23 mouse cellular contexts compared by ENCODE assay signal in the genomic region with DNA sequence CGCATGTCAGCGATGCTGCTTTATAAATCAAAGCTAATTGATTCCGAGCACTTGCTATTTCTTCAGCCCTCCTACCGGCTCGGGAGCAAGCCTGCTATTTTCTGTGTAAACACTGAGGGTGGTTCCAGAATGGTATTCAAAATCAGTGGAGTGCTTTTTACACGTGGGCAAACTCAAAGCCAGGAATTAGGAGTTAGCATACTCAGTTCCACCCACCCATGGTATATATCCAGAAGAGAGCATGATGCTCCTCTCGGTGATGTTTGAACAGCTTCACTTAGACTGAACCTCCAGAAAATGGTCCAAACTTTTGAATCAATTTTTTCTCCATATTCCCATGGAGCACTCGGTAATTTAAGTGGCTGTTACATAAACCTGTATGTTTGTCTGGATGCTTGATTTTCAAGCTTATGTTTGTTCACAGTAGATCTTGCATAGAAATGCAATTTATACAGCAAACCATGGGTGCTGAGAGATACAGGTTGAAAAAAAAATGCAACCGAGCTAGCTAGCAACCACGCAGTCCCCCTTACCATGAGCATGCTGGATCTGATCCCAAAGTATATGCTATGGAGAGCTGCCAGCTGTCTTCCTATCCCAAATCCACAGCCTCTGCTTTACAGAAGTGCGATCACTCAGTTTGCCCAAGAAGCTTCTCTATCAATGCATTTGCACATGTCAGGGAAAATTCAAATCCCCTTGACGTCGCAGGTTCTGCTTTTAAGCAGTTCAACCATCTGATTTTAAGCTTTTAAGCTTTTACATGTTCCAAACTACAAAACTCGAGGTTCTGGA. TPM values are rescaled to one million over a fixed set of nuclear protein-coding genes. Genes with fewer than 3 reads are reported as not detected.
DNase-seq lines count a peak whose midpoint lies in the region; ATAC-seq lines count a peak whose summit lies in the region.
"Had no signal": no experiment of that assay in that cellular context is flagged by ENCODE, and none has a peak within 500 bp of the region (broad histone marks: within the 10 kb centered on the region; RNA-seq: fewer than 3 reads in every experiment).

No protein-coding gene starts in this region.

- no peaks in the 10 kb centered on the region for H3K4me1 ChIP-seq in midbrain, embryonic 13.5 days (replicated peaks)
- H3K4me1 ChIP-seq: hindbrain, embryonic 13.5 days; intestine, embryonic 15.5 days had no signal

- no peaks in the 10 kb centered on the region for H3K36me3 ChIP-seq in midbrain, embryonic 13.5 days
- H3K36me3 ChIP-seq: hindbrain, embryonic 13.5 days; intestine, embryonic 15.5 days; limb, embryonic 12.5 days; midbrain, embryonic 15.5 days had no signal

- no peak overlapping the region for H3K4me3 ChIP-seq in midbrain, embryonic 13.5 days (replicated peaks)
- H3K4me3 ChIP-seq: erythroblast, embryonic 14.5 days; hindbrain, embryonic 13.5 days; intestine, embryonic 15.5 days; limb, embryonic 12.5 days; midbrain, embryonic 15.5 days had no signal

- H3K27me3 ChIP-seq in midbrain, embryonic 13.5 days = no peaks in the 10 kb centered on the region
- H3K27me3 ChIP-seq: hindbrain, embryonic 13.5 days; intestine, embryonic 15.5 days; limb, embryonic 12.5 days; midbrain, embryonic 15.5 days had no signal

- no peak for ATAC-seq in midbrain, embryonic 13.5 days
- ATAC-seq: intestine, embryonic 15.5 days; lung, postnatal 0 days; midbrain, embryonic 15.5 days had no signal

- peak; percentile 46 to 68 for DNase-seq in frontal cortex, adult 2 months (ENCODE audit: extremely low spot score in 1 of 2, low spot score in 1 of 2)
- no peak for DNase-seq in frontal cortex, postnatal 10 days (ENCODE audit: low spot score in 2 of 2)
- DNase-seq in right cerebral cortex, adult 2 months (ENCODE audit: low spot score in 2 of 2) = peak; percentile 53 to 62
- no peak for DNase-seq in right cerebral cortex, postnatal 4 days
- peak; percentile 42 to 86 for DNase-seq in left cerebral cortex, postnatal 25 days (ENCODE audit: low spot score in 2 of 2)
- DNase-seq in liver = no peak
- DNase-seq: B cell, adult 2 months; cerebellum, postnatal 25 days; gastrocnemius, postnatal 36 days; heart, postnatal 10 days; kidney, postnatal 4 days; retina, postnatal 1 day; thymus, postnatal 4 days had no signal

- WGBS in midbrain, embryonic 13.5 days = 76% methylated on average over 14 of the region's 14 CpGs

- H3K27ac ChIP-seq in midbrain, embryonic 13.5 days = no peak overlapping the region
- H3K27ac ChIP-seq: hindbrain, embryonic 13.5 days; intestine, embryonic 15.5 days; limb, embryonic 12.5 days; liver, embryonic 14.5 days; midbrain, embryonic 15.5 days had no signal

- H3K9me3 ChIP-seq in midbrain, embryonic 13.5 days = no peaks in the 10 kb centered on the region
- H3K9me3 ChIP-seq: hindbrain, embryonic 13.5 days; intestine, embryonic 15.5 days; limb, embryonic 12.5 days; midbrain, embryonic 15.5 days had no signal

- intact Hi-C loops in left cerebral cortex, postnatal 25 days (cut with DNase I) = loop anchor here (1.0 to 10.0 kb wide), 3 partner anchors 165 to 518 kb away; no protein-coding TSS in a partner anchor

- H3K4me2 ChIP-seq in midbrain, embryonic 13.5 days (replicated peaks) = no peak overlapping the region
- H3K4me2 ChIP-seq: hindbrain, embryonic 13.5 days; intestine, embryonic 15.5 days; limb, embryonic 12.5 days; midbrain, embryonic 15.5 days had no signal

- H3K9ac ChIP-seq in midbrain, embryonic 13.5 days (replicated peaks) = no peak overlapping the region
- H3K9ac ChIP-seq: hindbrain, embryonic 13.5 days; intestine, embryonic 15.5 days; limb, embryonic 12.5 days; liver, embryonic 14.5 days; midbrain, embryonic 15.5 days had no signal

RNA-seq across cellular contexts. Expression of gene Gm9972, which starts 56.8 kb away (rescaled TPM):
- not detected in 2 replicates for polyA plus RNA-seq in frontal cortex, adult 2 months (2012; rRNA removed)
- total RNA-seq in left cerebral cortex, postnatal 25 days (2021) = not detected
- not detected in 2 replicates for polyA plus RNA-seq in midbrain, embryonic 13.5 days (2015; fragmentation: Nextera tagmentation; extraction: Ambion mirVana)
- total RNA-seq: gastrocnemius, postnatal 36 days; heart, postnatal 10 days; megakaryocyte, adult 5-6 weeks; neutrophil, adult 5-6 weeks had no signal
- polyA plus RNA-seq: erythroblast, embryonic 14.5 days; intestine, embryonic 15.5 days; limb, embryonic 12.5 days; liver, embryonic 14.5 days; lung, postnatal 0 days; midbrain, embryonic 15.5 days had no signal

RNA-seq across cellular contexts. Expression of gene Atp10b, which starts 57.4 kb away (rescaled TPM):
- polyA plus RNA-seq in frontal cortex, adult 2 months (2012; rRNA removed) = 0.66 and 0.71 TPM in 2 replicates
- total RNA-seq in left cerebral cortex, postnatal 25 days (2021) = under 1 TPM; 0.80 to 0.89 TPM
- polyA plus RNA-seq in midbrain, embryonic 13.5 days (2015; fragmentation: Nextera tagmentation; extraction: Ambion mirVana) = 0.08 and 0.18 TPM in 2 replicates
- total RNA-seq: gastrocnemius, postnatal 36 days; heart, postnatal 10 days; megakaryocyte, adult 5-6 weeks had no signal
- polyA plus RNA-seq: liver, embryonic 14.5 days had no signal

Comparison
In these comparisons a context has a peak if more than half of its experiments do, and no peak if none do; other contexts are left out.
1. DNase-seq: peak in frontal cortex, adult 2 months (2 of 2), right cerebral cortex, adult 2 months (2 of 2) and left cerebral cortex, postnatal 25 days (2 of 2); none in frontal cortex, postnatal 10 days (0 of 2), right cerebral cortex, postnatal 4 days (single experiment) and liver (single experiment).